Mouse (Mus musculus): ENCODE data around the gene Pik3c2b. TPM values are rescaled to one million over a fixed set of nuclear protein-coding genes. Genes with fewer than 3 reads are reported as not detected.

The Pik3c2b gene
- 8.3 and 10.7 TPM in 2 replicates for polyA plus RNA-seq (2015; fragmentation: Nextera tagmentation; extraction: Ambion mirVana)

- H3K9me3 ChIP-seq = no peaks in the 10 kb centered on the region
- peak within 1 kb of the TSS; percentile 56 for H3K9ac ChIP-seq
- peak within 1 kb of the TSS; percentile 84 for H3K27ac ChIP-seq
- H3K36me3 ChIP-seq = no peaks in the 10 kb centered on the region
- H3K4me3 ChIP-seq (replicated peaks) = peak within 1 kb of the TSS; percentile 58
- peaks cover 22% of the 10 kb centered on the region for H3K4me1 ChIP-seq
- peak within 1 kb of the TSS; percentile 87 for H3K4me2 ChIP-seq
- no peaks in the 10 kb centered on the region for H3K27me3 ChIP-seq (replicated peaks)
- WGBS = 4% methylated on average over 15 of the region's 15 CpGs
- no peak for ATAC-seq (ENCODE audit: insufficient read depth, low FRiP score, low read depth)
Observed at GRCm38 (mm10) chr1:133045011-133045860, at the start of gene Pik3c2b. Gene Pik3c2b (plus strand): TSS chr1:133045667.

- Histone ChIP-seq H3K4me2 (no peak overlapping the region), H3K36me3 (peaks cover 25% of the 10 kb centered on the region), H3K4me1 (no peaks in the 10 kb centered on the region), H3K27me3 (replicated peaks) (no peaks in the 10 kb centered on the region), H3K4me3 (replicated peaks) (no peak overlapping the region), H3K27ac (no peak overlapping the region), H3K9ac (no peak overlapping the region), H3K9me3 (no peaks in the 10 kb centered on the region)
- 93% methylated on average over 6 of the region's 6 CpGs for WGBS
- ATAC-seq (ENCODE audit: insufficient read depth, low FRiP score, low read depth) = no peak
Observed at GRCm38 (mm10) chr1:133000347-133000746, 45.1 kb upstream of the Pik3c2b start.

DNA sequence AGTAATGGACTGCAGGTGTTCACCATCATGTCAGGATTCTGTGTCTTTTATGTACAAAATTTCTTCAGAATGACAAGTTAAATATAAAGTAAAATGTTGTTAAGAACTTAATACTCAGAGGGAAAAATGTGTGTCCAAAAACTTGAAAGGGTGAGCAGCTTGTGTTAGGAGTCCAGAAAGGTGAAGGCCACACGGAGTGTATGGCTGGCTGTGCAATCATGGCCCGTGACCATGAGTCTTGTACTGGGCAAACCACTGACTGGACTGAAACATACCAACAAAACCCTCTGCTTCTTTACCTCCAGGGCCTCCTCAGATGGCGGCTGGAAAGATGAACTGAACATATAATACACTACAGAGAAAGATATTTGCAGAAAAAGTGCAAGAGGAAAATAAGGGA, 38.9 kb upstream of the Pik3c2b start:
- Histone ChIP-seq H3K4me1 (no peaks in the 10 kb centered on the region), H3K27me3 (replicated peaks) (no peaks in the 10 kb centered on the region), H3K9ac (no peak overlapping the region), H3K27ac (no peak overlapping the region), H3K36me3 (peaks cover 28% of the 10 kb centered on the region), H3K9me3 (no peaks in the 10 kb centered on the region), H3K4me3 (replicated peaks) (no peak overlapping the region), H3K4me2 (no peak overlapping the region)
- ATAC-seq (ENCODE audit: insufficient read depth, low FRiP score, low read depth) = no peak
- 74% methylated on average over 3 of the region's 3 CpGs for WGBS

- Histone ChIP-seq H3K27me3 (replicated peaks) (no peaks in the 10 kb centered on the region), H3K27ac (no peak overlapping the region), H3K9ac (no peak overlapping the region), H3K9me3 (no peaks in the 10 kb centered on the region), H3K36me3 (peaks cover 26% of the 10 kb centered on the region), H3K4me2 (no peak overlapping the region), H3K4me1 (no peaks in the 10 kb centered on the region), H3K4me3 (replicated peaks) (no peak overlapping the region)
- WGBS = 86% methylated on average over 12 of the region's 13 CpGs
- no peak for ATAC-seq (ENCODE audit: insufficient read depth, low FRiP score, low read depth)
Observed at GRCm38 (mm10) chr1:133011955-133012841, 33.3 kb upstream of the Pik3c2b start.

GRCm38 (mm10) chr1:133013331-133013730, 32.1 kb upstream of the Pik3c2b start:
- H3K36me3 ChIP-seq = peaks cover 32% of the 10 kb centered on the region
- H3K4me3 ChIP-seq (replicated peaks) = no peak overlapping the region
- no peak for ATAC-seq (ENCODE audit: insufficient read depth, low FRiP score, low read depth)
- no peaks in the 10 kb centered on the region for H3K9me3 ChIP-seq
- H3K4me1 ChIP-seq = no peaks in the 10 kb centered on the region
- H3K27ac ChIP-seq = no peak overlapping the region
- no peak overlapping the region for H3K9ac ChIP-seq
- no peak overlapping the region for H3K4me2 ChIP-seq
- no peaks in the 10 kb centered on the region for H3K27me3 ChIP-seq (replicated peaks)

DNA sequence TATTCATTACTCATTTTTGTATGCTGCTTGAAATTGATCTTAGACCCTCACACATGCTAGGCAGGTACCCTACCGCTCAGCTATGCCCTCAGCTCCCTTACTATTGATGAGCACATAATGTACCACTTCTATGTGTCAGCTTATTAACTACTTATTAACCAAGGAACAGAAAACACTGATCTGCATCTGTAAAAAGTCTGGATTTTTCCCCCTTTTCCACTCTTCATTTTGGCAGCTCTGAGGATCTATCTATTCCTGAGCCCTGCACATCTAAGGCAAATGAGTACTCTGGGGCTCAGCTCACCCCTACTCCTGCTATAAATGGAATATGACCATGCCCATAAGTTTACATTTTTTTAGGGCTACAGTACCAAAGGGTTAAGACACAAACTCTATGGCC, 31.3 kb upstream of the Pik3c2b start:
- H3K27ac ChIP-seq = no peak overlapping the region
- no peaks in the 10 kb centered on the region for H3K9me3 ChIP-seq
- H3K4me1 ChIP-seq = no peaks in the 10 kb centered on the region
- no peak overlapping the region for H3K9ac ChIP-seq
- ATAC-seq (ENCODE audit: insufficient read depth, low FRiP score, low read depth) = no peak
- no peak overlapping the region for H3K4me3 ChIP-seq (replicated peaks)
- H3K27me3 ChIP-seq (replicated peaks) = no peaks in the 10 kb centered on the region
- peaks cover 33% of the 10 kb centered on the region for H3K36me3 ChIP-seq
- no peak overlapping the region for H3K4me2 ChIP-seq
- WGBS = 93% methylated on average over 1 of the region's 1 CpGs

DNA sequence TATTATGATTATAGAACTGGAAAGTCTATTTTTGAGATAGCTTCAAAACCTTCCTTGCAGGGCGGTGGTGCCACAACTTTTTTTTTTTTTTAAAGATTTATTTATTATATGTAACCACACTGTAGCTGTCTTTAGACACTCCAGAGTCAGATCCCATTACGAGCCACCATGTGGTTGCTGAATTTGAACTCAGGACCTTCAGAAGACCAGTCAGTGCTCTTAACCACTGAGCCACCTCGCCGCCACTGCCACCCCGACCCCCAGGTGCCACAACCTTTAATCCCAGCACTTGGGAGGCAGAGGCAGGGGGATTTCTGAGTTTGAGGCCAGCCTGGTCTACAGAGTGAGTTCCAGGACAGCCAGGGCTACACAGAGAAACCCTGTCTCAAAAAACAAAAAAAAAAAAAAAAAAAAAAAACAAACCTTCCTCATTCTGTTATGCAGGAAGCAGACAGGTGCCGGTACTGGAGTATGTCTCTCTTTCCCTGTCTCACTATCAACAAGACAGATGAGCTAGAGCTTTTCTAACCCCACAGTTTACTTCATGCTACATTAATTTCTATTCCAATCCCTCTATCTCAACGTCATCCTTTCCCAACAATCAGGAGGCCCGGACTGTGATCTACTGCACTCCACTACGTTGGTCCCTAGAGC, 28.6 kb upstream of the Pik3c2b start:
- Histone ChIP-seq H3K4me1 (no peaks in the 10 kb centered on the region), H3K4me3 (replicated peaks) (no peak overlapping the region), H3K4me2 (no peak overlapping the region), H3K27me3 (replicated peaks) (no peaks in the 10 kb centered on the region), H3K9ac (no peak overlapping the region), H3K27ac (no peak overlapping the region), H3K9me3 (no peaks in the 10 kb centered on the region), H3K36me3 (peaks cover 25% of the 10 kb centered on the region)
- WGBS = 90% methylated on average over 9 of the region's 9 CpGs
- no peak for ATAC-seq (ENCODE audit: insufficient read depth, low FRiP score, low read depth)

DNA sequence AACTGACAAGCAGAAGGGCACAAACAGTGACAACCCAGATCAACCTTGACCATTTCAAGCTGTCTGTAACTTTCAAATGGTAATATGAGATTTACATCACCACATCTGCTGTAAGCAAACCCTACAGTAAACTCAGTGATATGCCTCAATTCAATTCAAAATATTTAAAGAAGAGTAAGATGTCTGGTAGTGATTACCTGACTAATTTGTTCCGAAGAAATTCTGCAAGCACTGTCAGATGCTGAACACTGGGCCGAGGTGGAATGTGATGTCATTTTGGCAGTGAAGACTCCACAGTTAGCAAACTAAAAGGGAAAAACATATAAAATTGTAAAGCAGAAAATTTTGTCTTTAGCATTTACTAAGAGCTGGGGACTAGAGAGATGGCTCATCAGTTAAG, 26.9 kb upstream of the Pik3c2b start:
- H3K36me3 ChIP-seq = peaks cover 20% of the 10 kb centered on the region
- WGBS = 76% methylated on average over 2 of the region's 2 CpGs
- H3K27me3 ChIP-seq (replicated peaks) = no peaks in the 10 kb centered on the region

DNA sequence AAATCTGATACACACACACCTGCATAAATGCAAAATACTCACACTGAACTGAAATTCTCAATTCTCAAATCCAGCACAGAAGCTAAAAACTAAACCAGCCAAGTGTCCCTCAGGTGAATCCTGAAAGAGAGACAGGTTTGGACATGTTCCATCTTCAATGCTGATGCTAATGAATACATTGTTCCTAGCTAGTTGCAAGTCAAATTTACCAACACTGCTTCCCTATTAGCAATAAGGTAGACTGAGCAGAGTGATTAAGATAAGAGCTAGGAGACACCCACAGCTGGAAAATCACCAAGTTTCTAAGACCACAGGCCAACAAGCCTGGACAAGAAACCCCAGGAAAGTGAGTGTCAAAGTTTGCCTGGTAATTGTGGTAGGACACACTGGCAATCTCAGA, 26.2 kb upstream of the Pik3c2b start:
- H3K27ac ChIP-seq = no peak overlapping the region
- no peak for ATAC-seq (ENCODE audit: insufficient read depth, low FRiP score, low read depth)
- H3K4me3 ChIP-seq (replicated peaks) = no peak overlapping the region
- no peaks in the 10 kb centered on the region for H3K9me3 ChIP-seq
- H3K4me1 ChIP-seq = 0 out of 2 replicates have a peak, but pooled peaks cover 5% of the 10 kb centered on the region
- no peak overlapping the region for H3K4me2 ChIP-seq
- H3K27me3 ChIP-seq (replicated peaks) = no peaks in the 10 kb centered on the region
- H3K9ac ChIP-seq = no peak overlapping the region
- peaks cover 17% of the 10 kb centered on the region for H3K36me3 ChIP-seq

More for the DNA sequence above, 26.9 kb upstream of the Pik3c2b start:
- no peak for ATAC-seq (ENCODE audit: insufficient read depth, low FRiP score, low read depth)
- Histone ChIP-seq H3K9me3 (no peaks in the 10 kb centered on the region), H3K27ac (no peak overlapping the region), H3K4me3 (replicated peaks) (no peak overlapping the region), H3K4me2 (no peak overlapping the region), H3K4me1 (no peaks in the 10 kb centered on the region), H3K9ac (no peak overlapping the region)

GRCm38 (mm10) chr1:133020137-133020894, 25.2 kb upstream of the Pik3c2b start:
- H3K4me2 ChIP-seq = no peak overlapping the region
- H3K36me3 ChIP-seq = peaks cover 12% of the 10 kb centered on the region
- no peak overlapping the region for H3K27ac ChIP-seq
- no peak overlapping the region for H3K9ac ChIP-seq
- 37% methylated on average over 3 of the region's 3 CpGs for WGBS
- H3K9me3 ChIP-seq = no peaks in the 10 kb centered on the region
- ATAC-seq (ENCODE audit: insufficient read depth, low FRiP score, low read depth) = no peak
- no peaks in the 10 kb centered on the region for H3K27me3 ChIP-seq (replicated peaks)
- H3K4me3 ChIP-seq (replicated peaks) = no peak overlapping the region
- H3K4me1 ChIP-seq = 0 out of 2 replicates have a peak, but pooled peaks cover 5% of the 10 kb centered on the region

GRCm38 (mm10) chr1:133021391-133021790, 24.1 kb upstream of the Pik3c2b start:
- no peaks in the 10 kb centered on the region for H3K9me3 ChIP-seq
- H3K27me3 ChIP-seq (replicated peaks) = no peaks in the 10 kb centered on the region
- no peak overlapping the region for H3K9ac ChIP-seq
- H3K27ac ChIP-seq = no peak overlapping the region
- no peak overlapping the region for H3K4me3 ChIP-seq (replicated peaks)
- no peak for ATAC-seq (ENCODE audit: insufficient read depth, low FRiP score, low read depth)
- WGBS = 93% methylated on average over 7 of the region's 7 CpGs
- no peak overlapping the region for H3K4me2 ChIP-seq
- H3K4me1 ChIP-seq = 0 out of 2 replicates have a peak, but pooled peaks cover 5% of the 10 kb centered on the region
- H3K36me3 ChIP-seq = peaks cover 9% of the 10 kb centered on the region; the same call in 1 of the 2 replicates

Measured in stomach, embryonic 15.5 days (tissue).